Mouse (Mus musculus): ENCODE results near the gene Uri1. TPM values are rescaled to one million over a fixed set of nuclear protein-coding genes. Genes with fewer than 3 reads are reported as not detected.

Gene Uri1
- polyA plus RNA-seq, 1 experiment from 2014 or later: 26.1 TPM

- H3K4me1 ChIP-seq: no peaks in the 10 kb centered on the region
These were observed 112.1 kb downstream of the Uri1 start for GRCm38 (mm10) chr7:37911114-37911801.

GRCm38 (mm10) chr7:37910161-37910560 is 113.2 kb downstream of the Uri1 start:
- Histone ChIP-seq H3K4me2 (no peak overlapping the region), H3K36me3 (no peaks in the 10 kb centered on the region), H3K9ac (no peak overlapping the region), H3K9me3 (replicated peaks) (no peaks in the 10 kb centered on the region), H3K4me1 (no peaks in the 10 kb centered on the region), H3K27me3 (replicated peaks) (no peaks in the 10 kb centered on the region), H3K27ac (no peak overlapping the region), H3K4me3 (no peak overlapping the region)
- 80% methylated on average over 9 of the region's 9 CpGs for WGBS (ENCODE audit: insufficient replicate concordance)
- ATAC-seq: no peak

More at GRCm38 (mm10) chr7:37911114-37911801, 112.1 kb downstream of the Uri1 start:
- 40% methylated on average over 5 of the region's 5 CpGs for WGBS (ENCODE audit: insufficient replicate concordance)
- Histone ChIP-seq H3K36me3 (no peaks in the 10 kb centered on the region), H3K9ac (no peak overlapping the region), H3K27me3 (replicated peaks) (no peaks in the 10 kb centered on the region), H3K4me3 (no peak overlapping the region), H3K9me3 (replicated peaks) (no peaks in the 10 kb centered on the region), H3K4me2 (no peak overlapping the region), H3K27ac (no peak overlapping the region)
- ATAC-seq: no peak

Other genes starting within 250 kb of the Uri1 start
- gene Zfp536, start 249.9 kb downstream of the Uri1 start, polyA plus RNA-seq (2016; fragmentation: Nextera tagmentation; extraction: Ambion mirVana): 0.19 and 0.23 TPM in 2 replicates
- gene Ccne1, start 84.0 kb upstream of the Uri1 start, polyA plus RNA-seq (2016; fragmentation: Nextera tagmentation; extraction: Ambion mirVana): 145 and 150 TPM in 2 replicates
- 7.0 and 7.5 TPM in 2 replicates for gene 1600014C10Rik, start 159.7 kb upstream of the Uri1 start, polyA plus RNA-seq (2016; fragmentation: Nextera tagmentation; extraction: Ambion mirVana)
- 0.45 and 0.55 TPM in 2 replicates for gene Plekhf1, start 204.5 kb upstream of the Uri1 start, polyA plus RNA-seq (2016; fragmentation: Nextera tagmentation; extraction: Ambion mirVana)
- 24.5 and 27.9 TPM in 2 replicates for gene Pop4, start 247.9 kb upstream of the Uri1 start, polyA plus RNA-seq (2016; fragmentation: Nextera tagmentation; extraction: Ambion mirVana)